ENCODE assay signal across 8 mouse cellular contexts in genomic region chr8:83390006-83390701, GRCm38 (mm10). TPM values are rescaled to one million over a fixed set of nuclear protein-coding genes. Genes with fewer than 3 reads are reported as not detected.
DNase-seq lines count a peak whose midpoint lies in the region; ATAC-seq and TF ChIP-seq lines count a peak whose summit lies in the region.

No protein-coding gene starts in this region.

- H3K27ac ChIP-seq in kidney, embryonic 14.5 days (ENCODE audit: low read depth, low read length) = no peak overlapping the region
- H3K27ac ChIP-seq in embryonic facial prominence, embryonic 11.5 days (replicated peaks; ENCODE audit: low read depth, low read length) = no peak overlapping the region
- H3K27ac ChIP-seq in hindbrain, embryonic 16.5 days (ENCODE audit: low read depth, low read length) = 0 out of 2 replicates have a peak overlapping the region, but pooled peaks have one; percentile 13
- 0 out of 2 replicates have a peak overlapping the region, but pooled peaks have one; percentile 12 for H3K27ac ChIP-seq in midbrain, postnatal 0 days (ENCODE audit: low read depth, low read length)

- WGBS in kidney, embryonic 14.5 days = 6% methylated on average over 13 of the region's 14 CpGs
- WGBS in embryonic facial prominence, embryonic 11.5 days = 5% methylated on average over 14 of the region's 14 CpGs
- 4% methylated on average over 14 of the region's 14 CpGs for WGBS in hindbrain, embryonic 16.5 days
- 7% methylated on average over 14 of the region's 14 CpGs for WGBS in midbrain, postnatal 0 days

- H3K4me2 ChIP-seq in kidney, embryonic 14.5 days (replicated peaks; ENCODE audit: low read depth, low read length) = peak overlapping the region; percentile 91
- H3K4me2 ChIP-seq in embryonic facial prominence, embryonic 11.5 days (ENCODE audit: low read depth, low read length) = peak overlapping the region; percentile 75
- peak overlapping the region; percentile 66 for H3K4me2 ChIP-seq in hindbrain, embryonic 16.5 days (ENCODE audit: low read length)
- peak overlapping the region; percentile 87 for H3K4me2 ChIP-seq in midbrain, postnatal 0 days (ENCODE audit: low read depth, low read length, poor library complexity, severe bottlenecking)

- no peak for TF ChIP-seq CTCF in midbrain, postnatal 0 days (IDR thresholded peaks at IDR 0.05)

- no peak for DNase-seq in kidney, adult 8-10 months
- DNase-seq in embryonic facial prominence, embryonic 11.5 days (ENCODE audit: low spot score) = no peak
- peak; percentile 2 for DNase-seq in midbrain, postnatal 0 days (ENCODE audit: low spot score)
- DNase-seq in adrenal gland, postnatal 25 days = no peak
- no peak for DNase-seq in Muller cell, postnatal 12 days (ENCODE audit: inconsistent ontology term)
- no peak for DNase-seq in left cerebral cortex, adult 11 months (ENCODE audit: low spot score)

- 0 out of 2 replicates have a peak overlapping the region, but pooled peaks have one; percentile 44 for H3K9ac ChIP-seq in kidney, embryonic 14.5 days (ENCODE audit: low read depth, low read length)
- H3K9ac ChIP-seq in embryonic facial prominence, embryonic 11.5 days (replicated peaks; ENCODE audit: low read length) = peak overlapping the region; percentile 58
- H3K9ac ChIP-seq in hindbrain, embryonic 16.5 days (ENCODE audit: low read depth, low read length) = peak overlapping the region; percentile 82
- peak overlapping the region; percentile 80 for H3K9ac ChIP-seq in midbrain, postnatal 0 days (replicated peaks; ENCODE audit: low read length, poor library complexity, severe bottlenecking)

- H3K9me3 ChIP-seq in kidney, embryonic 14.5 days (ENCODE audit: control insufficient read depth, low read length) = no peaks in the 10 kb centered on the region
- H3K9me3 ChIP-seq in embryonic facial prominence, embryonic 11.5 days (replicated peaks; ENCODE audit: control insufficient read depth, low read length) = no peaks in the 10 kb centered on the region
- no peaks in the 10 kb centered on the region for H3K9me3 ChIP-seq in hindbrain, embryonic 16.5 days (ENCODE audit: control insufficient read depth, low read length)
- no peaks in the 10 kb centered on the region for H3K9me3 ChIP-seq in midbrain, postnatal 0 days (ENCODE audit: low read length)

- H3K36me3 ChIP-seq in kidney, embryonic 14.5 days (ENCODE audit: control insufficient read depth, insufficient read depth, low read length) = no peaks in the 10 kb centered on the region
- no peaks in the 10 kb centered on the region for H3K36me3 ChIP-seq in embryonic facial prominence, embryonic 11.5 days (replicated peaks; ENCODE audit: control insufficient read depth, insufficient read depth, low read depth, low read length)
- no peaks in the 10 kb centered on the region for H3K36me3 ChIP-seq in hindbrain, embryonic 16.5 days (ENCODE audit: control insufficient read depth, insufficient read depth, low read length)
- no peaks in the 10 kb centered on the region for H3K36me3 ChIP-seq in midbrain, postnatal 0 days (ENCODE audit: insufficient read depth, low read length)

- H3K4me1 ChIP-seq in kidney, embryonic 14.5 days (ENCODE audit: control insufficient read depth, insufficient read depth, low read length) = 0 out of 2 replicates have a peak, but pooled peaks cover 4% of the 10 kb centered on the region
- no peaks in the 10 kb centered on the region for H3K4me1 ChIP-seq in embryonic facial prominence, embryonic 11.5 days (ENCODE audit: control insufficient read depth, insufficient read depth, low read length)
- peaks cover 5% of the 10 kb centered on the region; the same call in 1 of the 2 replicates for H3K4me1 ChIP-seq in hindbrain, embryonic 16.5 days (ENCODE audit: control insufficient read depth, insufficient read depth, low read depth, low read length)
- H3K4me1 ChIP-seq in midbrain, postnatal 0 days (ENCODE audit: insufficient read depth, low read length) = peaks cover 4% of the 10 kb centered on the region; the same call in 1 of the 2 replicates

- peak; percentile 35; the same call in 1 of the 2 replicates for ATAC-seq in kidney, embryonic 14.5 days (ENCODE audit: low FRiP score, low TSS enrichment)
- peak; percentile 70 for ATAC-seq in embryonic facial prominence, embryonic 11.5 days (replicated peaks; ENCODE audit: insufficient number of reproducible peaks, low FRiP score, low TSS enrichment, low read depth)
- peak; percentile 76 for ATAC-seq in hindbrain, embryonic 16.5 days
- peak; percentile 74 for ATAC-seq in midbrain, postnatal 0 days (ENCODE audit: low FRiP score)

- H3K4me3 ChIP-seq in kidney, embryonic 14.5 days (ENCODE audit: low read length) = peak overlapping the region; percentile 43
- H3K4me3 ChIP-seq in embryonic facial prominence, embryonic 11.5 days (ENCODE audit: low read depth, low read length) = peak overlapping the region; percentile 48
- peak overlapping the region; percentile 74 for H3K4me3 ChIP-seq in hindbrain, embryonic 16.5 days (ENCODE audit: low read length)
- peak overlapping the region; percentile 85 for H3K4me3 ChIP-seq in midbrain, postnatal 0 days (ENCODE audit: low read depth, low read length)

- H3K27me3 ChIP-seq in kidney, embryonic 14.5 days (ENCODE audit: control insufficient read depth, insufficient read depth, low read length) = peaks cover 21% of the 10 kb centered on the region
- H3K27me3 ChIP-seq in embryonic facial prominence, embryonic 11.5 days (ENCODE audit: control insufficient read depth, insufficient read depth, low read length) = peaks cover 3% of the 10 kb centered on the region; the same call in 1 of the 2 replicates
- no peaks in the 10 kb centered on the region for H3K27me3 ChIP-seq in hindbrain, embryonic 16.5 days (replicated peaks; ENCODE audit: control insufficient read depth, insufficient read depth, low read length)
- H3K27me3 ChIP-seq in midbrain, postnatal 0 days (ENCODE audit: insufficient read depth, low read length) = no peaks in the 10 kb centered on the region

RNA-seq across cellular contexts. Expression of gene Clgn, which starts 0.5 kb away (rescaled TPM):
- polyA plus RNA-seq in kidney, embryonic 14.5 days (2014; fragmentation: Nextera tagmentation; extraction: Ambion mirVana) = 0.04 and 0.20 TPM in 2 replicates
- polyA plus RNA-seq in embryonic facial prominence, embryonic 11.5 days (2014; fragmentation: Nextera tagmentation; extraction: Ambion mirVana) = 4.6 and 4.7 TPM in 2 replicates
- polyA plus RNA-seq in hindbrain, embryonic 16.5 days (2015; fragmentation: Nextera tagmentation; extraction: Ambion mirVana) = 15.8 and 17.0 TPM in 2 replicates
- total RNA-seq in midbrain, postnatal 0 days (2014; rRNA removed) = 5.6 and 7.4 TPM in 2 replicates
- polyA plus RNA-seq in midbrain, postnatal 0 days (2015; fragmentation: Nextera tagmentation; extraction: Ambion mirVana) = 11.4 and 11.6 TPM in 2 replicates
- total RNA-seq in adrenal gland, postnatal 25 days (2021) = 0.18 TPM in 1 of 2 replicates, not detected in the other

RNA-seq across cellular contexts. Expression of gene Mgat4d, which starts 41.9 kb away (rescaled TPM):
- not detected in 2 replicates for polyA plus RNA-seq in kidney, embryonic 14.5 days (2014; fragmentation: Nextera tagmentation; extraction: Ambion mirVana)
- not detected in 2 replicates for polyA plus RNA-seq in embryonic facial prominence, embryonic 11.5 days (2014; fragmentation: Nextera tagmentation; extraction: Ambion mirVana)
- polyA plus RNA-seq in hindbrain, embryonic 16.5 days (2015; fragmentation: Nextera tagmentation; extraction: Ambion mirVana) = not detected in 2 replicates
- not detected in 2 replicates for total RNA-seq in midbrain, postnatal 0 days (2014; rRNA removed)
- polyA plus RNA-seq in midbrain, postnatal 0 days (2015; fragmentation: Nextera tagmentation; extraction: Ambion mirVana) = not detected in 2 replicates
- total RNA-seq in adrenal gland, postnatal 25 days (2021) = not detected in 2 replicates

RNA-seq across cellular contexts. Expression of gene Elmod2, which starts 57.9 kb away (rescaled TPM):
- 8.0 and 17.7 TPM in 2 replicates for polyA plus RNA-seq in kidney, embryonic 14.5 days (2014; fragmentation: Nextera tagmentation; extraction: Ambion mirVana)
- polyA plus RNA-seq in embryonic facial prominence, embryonic 11.5 days (2014; fragmentation: Nextera tagmentation; extraction: Ambion mirVana) = 28.3 and 36.1 TPM in 2 replicates
- 18.5 and 21.6 TPM in 2 replicates for polyA plus RNA-seq in hindbrain, embryonic 16.5 days (2015; fragmentation: Nextera tagmentation; extraction: Ambion mirVana)
- 22.8 and 26.0 TPM in 2 replicates for total RNA-seq in midbrain, postnatal 0 days (2014; rRNA removed)
- 12.9 and 13.5 TPM in 2 replicates for polyA plus RNA-seq in midbrain, postnatal 0 days (2015; fragmentation: Nextera tagmentation; extraction: Ambion mirVana)
- 28.4 and 30.0 TPM in 2 replicates for total RNA-seq in adrenal gland, postnatal 25 days (2021)

Comparison
In these comparisons a context has a peak if more than half of its experiments do, and no peak if none do; other contexts are left out.
1. H3K27ac ChIP-seq: peak in hindbrain, embryonic 16.5 days (single experiment) and midbrain, postnatal 0 days (single experiment); none in kidney, embryonic 14.5 days (single experiment) and embryonic facial prominence, embryonic 11.5 days (single experiment).
2. Peak in every context shown above with its lines, with median percentiles within 50 percentile points of each other: ATAC-seq, H3K4me2 ChIP-seq, H3K4me3 ChIP-seq and H3K9ac ChIP-seq.